Mouse (Mus musculus): Measurements from ENCODE around the gene Apba3.
"Not testable (repeated sequence)": the region's sequence is repeated elsewhere in the genome, so short reads cannot be mapped to it uniquely, and the experiment has no call there.

Gene Apba3

GRCm38 (mm10) chr10:81266211-81267105, at the start of gene Apba3, which contains the start of gene Mrpl54:
TSS of gene Apba3 (plus strand) at chr10:81266960.
TSS of gene Mrpl54 (minus strand) at chr10:81266934.
- in situ Hi-C loops (cut with MboI, MseI): no loop called here

DNA sequence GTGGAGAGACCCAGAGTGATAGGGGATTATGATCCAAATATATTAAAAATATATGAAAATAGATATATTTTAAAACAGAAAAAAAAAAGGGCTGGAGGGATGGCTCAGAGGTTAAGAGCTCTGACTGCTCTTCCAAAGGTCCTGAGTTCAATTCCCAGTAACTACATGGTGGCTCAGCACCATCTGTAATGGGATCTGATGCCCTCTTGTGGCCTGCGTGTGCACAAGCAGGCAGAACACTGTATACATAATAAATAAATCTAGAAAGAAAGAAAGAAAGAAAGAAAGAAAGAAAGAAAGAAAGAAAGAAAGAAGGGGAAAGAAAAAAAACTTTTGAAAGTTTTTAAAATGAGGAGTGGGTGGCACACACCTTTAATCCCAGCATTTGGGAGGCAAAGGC, 49.5 kb upstream of the Apba3 start:
- in situ Hi-C loops (cut with MboI, MseI): not testable (repeated sequence)

DNA sequence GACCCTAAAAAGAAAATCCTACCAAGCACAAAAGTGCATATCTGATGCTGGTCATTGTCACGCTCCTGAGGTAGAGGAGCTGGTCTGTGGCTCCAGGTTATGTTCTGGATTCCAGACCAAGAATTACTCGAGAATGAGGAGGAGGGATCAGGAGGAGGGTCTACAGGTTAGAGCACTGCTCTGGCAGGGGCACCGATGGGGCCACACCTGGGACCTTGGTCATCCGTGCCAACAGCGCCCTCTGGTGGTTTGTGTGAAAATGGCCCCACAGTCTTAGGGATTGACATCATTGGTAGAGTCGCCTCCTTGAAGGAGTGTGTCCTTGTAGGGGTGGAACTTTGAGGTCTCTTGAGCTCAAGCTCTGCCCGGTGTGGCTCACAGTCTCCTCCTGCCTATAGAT, 48.8 kb upstream of the Apba3 start:
- in situ Hi-C loops (cut with MboI, MseI): no loop called here

- in situ Hi-C loops (cut with MboI, MseI): no loop called here
These were observed 45.3 kb upstream of the Apba3 start for GRCm38 (mm10) chr10:81221402-81222015.

DNA sequence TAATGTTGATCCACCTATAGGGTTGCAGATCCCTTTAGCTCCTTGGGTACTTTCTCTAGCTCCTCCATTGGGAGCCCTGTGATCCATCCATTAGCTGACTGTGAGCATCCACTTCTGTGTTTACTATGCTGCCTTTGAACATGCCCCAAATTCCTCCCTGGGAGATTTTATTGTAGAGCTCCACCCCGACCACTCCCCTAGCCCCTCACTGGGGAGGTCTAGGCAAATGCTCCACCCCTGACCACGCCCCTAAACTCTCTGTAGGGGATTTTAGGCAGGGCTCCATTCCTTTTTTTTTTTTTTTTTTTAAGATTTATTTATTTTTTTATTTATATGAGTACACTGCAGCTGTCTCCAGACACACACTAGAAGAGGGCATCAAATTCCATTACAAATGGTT, 43.0 kb upstream of the Apba3 start:
- in situ Hi-C loops (cut with MboI, MseI): not testable (repeated sequence)

DNA sequence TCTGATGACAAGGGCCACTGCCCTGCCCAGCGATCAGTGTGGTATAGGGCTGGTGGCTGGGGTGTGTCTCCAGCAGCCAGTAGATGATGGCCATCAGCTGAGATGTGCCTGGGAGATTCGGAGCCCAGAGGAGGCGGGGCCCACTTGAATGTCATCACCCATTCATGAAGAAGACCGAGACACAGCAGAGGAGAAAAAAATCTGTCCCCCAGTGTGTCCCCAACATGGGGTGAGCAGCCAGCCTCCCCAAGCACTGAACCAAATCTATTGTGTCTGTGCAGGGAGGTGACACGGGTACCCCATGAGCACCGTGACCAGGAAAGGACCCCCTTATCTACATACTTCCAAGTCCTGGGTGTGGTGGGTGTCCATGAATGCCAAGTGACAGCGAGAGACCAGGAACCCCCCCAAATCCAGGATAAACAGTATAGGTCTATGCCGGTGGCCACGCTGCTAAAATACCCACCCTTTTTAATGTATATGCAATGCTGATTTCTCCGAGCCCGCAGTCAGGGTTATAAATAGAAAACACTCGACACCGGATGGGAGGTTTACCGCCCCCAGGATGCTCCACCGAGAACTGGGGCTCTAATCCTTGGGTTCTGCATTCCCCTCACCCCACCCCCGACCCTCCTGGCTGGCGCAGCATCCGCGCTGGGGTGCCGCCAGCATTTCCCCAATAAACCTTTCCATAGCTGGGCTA, 36.9 kb upstream of the Apba3 start:
- in situ Hi-C loops (cut with MboI, MseI): no loop called here

DNA sequence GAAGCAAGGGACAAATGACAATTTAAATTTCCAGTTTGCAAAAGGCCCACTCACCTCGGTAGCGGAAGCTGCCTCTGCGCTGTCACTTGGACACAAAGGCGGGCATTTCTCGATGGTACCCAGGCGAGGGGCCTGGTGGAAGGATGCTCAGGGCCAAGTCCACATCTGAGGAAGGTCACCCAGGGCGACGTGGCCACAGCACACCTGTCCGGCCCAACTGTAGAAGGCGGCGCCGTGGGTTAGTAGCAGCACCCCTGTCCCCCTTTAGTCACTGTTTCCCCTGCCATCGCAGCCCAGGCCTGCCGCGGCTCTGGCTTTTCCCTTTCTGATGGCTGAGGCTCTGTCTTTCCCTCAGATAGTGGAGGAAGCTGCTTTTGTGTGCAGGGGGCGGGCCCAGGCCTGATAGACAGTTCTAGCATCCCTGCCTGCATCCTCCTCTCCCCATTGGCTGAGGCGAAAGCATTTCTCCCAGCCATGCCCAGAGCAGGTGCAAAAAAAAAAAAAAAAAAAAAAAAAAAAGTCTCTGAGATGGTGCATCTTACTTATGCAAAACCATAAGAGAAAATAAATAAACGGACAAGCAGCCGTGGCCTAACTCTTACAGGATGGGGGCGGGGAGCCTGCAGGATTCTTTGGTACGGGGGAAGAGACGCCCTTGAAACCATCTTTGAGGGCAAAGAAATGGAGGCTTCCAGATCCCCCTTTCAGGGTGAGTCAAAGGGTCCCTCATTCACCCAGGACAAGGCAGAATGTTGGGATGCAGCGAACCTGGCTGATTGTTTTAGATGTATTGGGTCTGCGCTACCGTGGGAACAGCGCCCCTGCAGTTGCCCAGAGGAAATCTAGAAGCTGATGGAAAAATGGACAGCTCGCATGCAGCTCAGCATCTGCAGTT, 36.1 kb upstream of the Apba3 start, which contains the start of gene Atcay:
Atcay (minus strand) TSS at position 396 of the 895 bp plus-strand sequence.
- in situ Hi-C loops (cut with MboI, MseI): no loop called here

- in situ Hi-C loops (cut with MboI, MseI): no loop called here
These were observed 35.3 kb upstream of the Apba3 start for GRCm38 (mm10) chr10:81231436-81231835.

- in situ Hi-C loops (cut with MboI, MseI): no loop called here
These were observed 34.1 kb upstream of the Apba3 start, which contains the start of gene Zfr2 for GRCm38 (mm10) chr10:81232580-81233225. TSS of gene Zfr2 (plus strand) at chr10:81233155.

GRCm38 (mm10) chr10:81233226-81233585, 33.6 kb upstream of the Apba3 start:
- in situ Hi-C loops (cut with MboI, MseI): no loop called here

DNA sequence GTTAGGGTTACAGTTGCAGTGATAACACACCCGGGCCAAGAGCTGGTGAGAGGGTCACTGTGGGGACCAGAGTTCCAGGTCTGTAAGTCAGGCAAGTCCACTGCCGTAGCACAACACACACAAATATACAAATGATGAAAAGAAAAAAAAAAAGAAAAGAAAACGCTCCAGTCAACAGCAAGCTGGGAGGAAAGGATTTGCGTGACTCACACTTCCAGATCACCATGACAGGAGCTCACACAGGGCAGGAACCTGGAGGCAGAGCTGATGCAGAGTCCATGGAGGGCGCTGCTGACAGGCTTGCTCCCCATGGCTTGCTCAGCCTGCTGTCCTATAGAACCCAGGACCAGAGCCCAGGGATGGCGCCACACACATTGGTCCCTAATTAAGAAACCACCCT, 32.6 kb upstream of the Apba3 start:
- in situ Hi-C loops (cut with MboI, MseI): no loop called here

DNA sequence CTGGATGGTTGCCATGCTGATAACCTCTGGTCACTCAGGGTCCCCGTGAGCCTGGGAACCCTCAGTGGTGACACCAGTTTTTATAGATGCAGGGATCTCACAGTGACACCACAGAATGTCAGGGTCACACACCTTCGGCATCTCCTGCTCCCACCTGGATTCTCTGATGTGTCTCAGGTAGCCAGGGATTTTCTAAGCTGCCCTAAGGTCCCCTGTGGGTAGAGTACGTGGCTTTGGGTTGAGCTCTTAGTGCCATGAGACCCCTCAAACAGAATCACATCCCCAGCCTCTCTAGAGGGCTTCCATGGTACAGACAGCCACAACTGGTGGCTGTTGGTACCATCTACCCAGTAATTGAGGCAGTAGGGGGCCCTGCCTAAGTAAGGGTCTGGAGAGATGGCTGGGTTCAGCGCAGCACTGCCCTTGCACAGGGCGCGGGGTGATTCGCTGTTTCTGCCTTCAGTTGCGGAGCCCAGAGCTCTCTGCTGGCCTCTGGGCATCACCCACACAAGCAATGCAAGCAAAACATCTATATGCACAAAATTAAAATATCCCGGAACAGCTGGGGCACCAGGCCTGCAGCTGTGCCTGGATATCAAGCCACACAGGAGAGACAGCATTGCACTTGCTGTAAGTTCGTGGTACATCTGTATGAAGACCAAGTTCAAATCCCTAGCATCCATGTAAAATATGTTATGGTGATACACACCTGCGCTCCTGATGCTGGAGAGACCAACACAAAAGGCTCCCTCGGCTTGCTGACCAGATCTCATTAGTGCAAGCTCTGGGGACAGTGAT, 30.1 kb upstream of the Apba3 start:
- in situ Hi-C loops (cut with MboI, MseI): no loop called here

DNA sequence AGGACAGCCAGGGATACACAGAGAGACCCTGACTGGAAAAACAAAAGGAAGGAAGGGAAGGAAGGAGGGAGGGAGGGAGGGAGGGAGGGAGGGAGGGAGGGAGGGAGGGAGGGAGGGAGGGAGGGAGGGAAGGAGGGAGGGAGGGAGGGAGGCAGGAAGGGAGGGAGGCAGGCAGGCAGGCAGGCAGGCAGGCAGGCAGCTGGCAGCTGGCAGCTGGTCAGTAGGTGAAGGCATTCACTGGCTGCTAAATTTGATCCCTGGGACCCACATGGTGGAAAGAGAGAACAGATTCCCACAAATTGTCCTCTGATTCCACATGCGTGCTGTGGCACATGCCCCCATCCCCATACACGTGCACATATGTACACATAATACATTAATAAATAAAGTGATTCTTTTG, 28.1 kb upstream of the Apba3 start:
- in situ Hi-C loops (cut with MboI, MseI): no loop called here

DNA sequence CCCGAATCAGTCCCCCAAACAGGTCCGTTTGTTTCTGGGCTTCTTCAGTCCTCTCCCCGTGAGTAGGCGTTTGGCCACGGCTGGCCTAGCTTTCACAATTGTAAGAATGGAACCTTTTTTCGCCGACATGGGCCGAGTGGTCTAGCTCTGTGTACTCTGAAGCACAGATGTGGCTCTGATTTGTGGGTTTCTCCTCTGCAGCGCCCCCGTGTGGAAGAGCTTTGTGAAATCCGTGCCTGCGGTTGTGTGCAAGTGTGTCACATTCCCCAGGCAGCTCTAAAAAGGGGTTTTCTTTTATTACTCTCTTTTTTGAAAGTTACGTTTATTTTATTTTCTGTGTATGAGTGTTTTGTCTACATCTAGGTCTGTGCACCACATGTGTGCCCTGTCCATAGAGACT, 25.9 kb upstream of the Apba3 start:
- in situ Hi-C loops (cut with MboI, MseI): no loop called here

GRCm38 (mm10) chr10:81242021-81242420, 24.7 kb upstream of the Apba3 start:
- in situ Hi-C loops (cut with MboI, MseI): no loop called here

DNA sequence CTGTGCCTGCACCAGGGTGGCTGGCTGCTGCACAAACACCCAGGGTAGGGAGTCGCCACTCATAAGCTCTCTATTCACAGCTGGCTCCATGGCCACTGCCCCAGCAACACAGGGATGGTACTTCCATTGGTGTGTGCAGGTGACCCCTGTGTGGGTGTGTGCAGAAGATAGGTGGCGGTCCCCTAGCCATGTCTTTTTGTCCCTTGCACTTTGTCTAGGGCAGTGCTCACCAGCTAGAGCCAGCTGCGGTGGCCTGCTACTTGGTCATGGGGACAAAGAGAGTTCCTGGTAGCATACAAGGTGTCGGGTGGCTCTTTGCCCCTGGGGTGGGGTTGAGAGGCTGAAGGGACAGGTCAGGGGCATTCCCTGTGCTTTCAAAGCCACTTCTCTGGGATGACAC, 22.6 kb upstream of the Apba3 start:
- in situ Hi-C loops (cut with MboI, MseI): no loop called here

DNA sequence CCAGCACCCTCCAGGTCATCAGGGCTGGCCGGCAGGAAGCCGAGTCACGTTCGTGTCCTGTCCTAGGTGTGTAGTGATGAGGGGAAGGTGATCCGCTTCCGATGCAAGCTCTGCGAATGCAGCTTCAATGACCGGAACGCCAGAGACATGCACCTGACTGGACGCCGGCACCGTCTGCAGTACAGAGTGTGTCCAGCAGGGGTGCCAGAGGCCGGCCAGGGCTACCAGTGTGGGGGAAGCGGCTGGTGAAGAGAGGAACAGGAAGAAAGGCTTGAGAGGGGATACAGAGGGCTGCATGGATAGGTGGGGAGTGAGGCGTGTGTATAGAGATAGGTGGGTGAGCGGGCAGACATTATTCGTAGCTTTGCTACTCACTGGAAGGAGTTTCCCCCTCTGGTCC, 22.2 kb upstream of the Apba3 start:
- in situ Hi-C loops (cut with MboI, MseI): no loop called here

DNA sequence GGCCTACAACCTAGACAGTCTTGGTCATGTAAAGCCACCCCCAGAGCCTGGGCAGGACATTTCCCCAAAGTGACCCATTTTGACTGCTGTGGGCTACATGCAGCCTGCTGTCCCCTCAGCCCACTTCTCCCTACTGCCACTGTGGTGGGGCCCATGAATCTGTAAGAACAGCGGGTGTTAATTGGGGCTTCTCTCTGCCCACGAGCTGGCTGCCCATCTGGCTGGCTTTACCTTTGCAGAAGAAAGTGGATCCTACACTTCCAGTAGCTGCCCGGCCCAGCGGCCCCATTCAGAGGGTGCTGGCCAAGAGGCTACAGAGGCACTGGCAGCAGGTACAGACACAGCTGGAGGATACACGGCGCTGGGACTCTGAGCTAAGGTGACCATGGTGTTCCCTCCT, 21.6 kb upstream of the Apba3 start:
- in situ Hi-C loops (cut with MboI, MseI): no loop called here

- in situ Hi-C loops (cut with MboI, MseI): no loop called here
These were observed 19.0 kb upstream of the Apba3 start for GRCm38 (mm10) chr10:81247804-81248203.

- in situ Hi-C loops (cut with MboI, MseI): no loop called here
These were observed 17.3 kb upstream of the Apba3 start for GRCm38 (mm10) chr10:81249442-81249841.

All from regulatory T cell (primary cell).